Mouse (Mus musculus): Measurements from ENCODE around the gene Sdk1. TPM values are rescaled to one million over a fixed set of nuclear protein-coding genes. Genes with fewer than 3 reads are reported as not detected.

The Sdk1 gene
- polyA plus RNA-seq, 1 experiment from 2014 or later, result 0.80 TPM

GRCm38 (mm10) chr5:141524801-141525715, 283.8 kb downstream of the Sdk1 start:
- 58% methylated on average over 13 of the region's 13 CpGs for WGBS (ENCODE audit: insufficient replicate concordance)
- ATAC-seq, result no peak
- no peak overlapping the region for H3K4me2 ChIP-seq
- no peaks in the 10 kb centered on the region for H3K9me3 ChIP-seq (replicated peaks)
- H3K9ac ChIP-seq, result no peak overlapping the region
- H3K27ac ChIP-seq, result no peak overlapping the region
- H3K4me1 ChIP-seq, result no peaks in the 10 kb centered on the region
- H3K36me3 ChIP-seq, result no peaks in the 10 kb centered on the region
- H3K27me3 ChIP-seq (replicated peaks), result no peaks in the 10 kb centered on the region
- no peak overlapping the region for H3K4me3 ChIP-seq

- Histone ChIP-seq H3K36me3 (no peaks in the 10 kb centered on the region), H3K9ac (no peak overlapping the region), H3K4me1 (no peaks in the 10 kb centered on the region), H3K9me3 (replicated peaks) (no peaks in the 10 kb centered on the region), H3K27me3 (replicated peaks) (no peaks in the 10 kb centered on the region), H3K4me3 (no peak overlapping the region), H3K4me2 (no peak overlapping the region), H3K27ac (no peak overlapping the region)
- ATAC-seq, result no peak
- 45% methylated on average over 5 of the region's 5 CpGs for WGBS (ENCODE audit: insufficient replicate concordance)
These were observed 298.9 kb downstream of the Sdk1 start for GRCm38 (mm10) chr5:141540193-141540592.

- no peak overlapping the region for H3K27ac ChIP-seq
- H3K4me1 ChIP-seq, result no peaks in the 10 kb centered on the region
- WGBS (ENCODE audit: insufficient replicate concordance), result 45% methylated on average over 8 of the region's 8 CpGs
- no peak overlapping the region for H3K9ac ChIP-seq
- H3K36me3 ChIP-seq, result no peaks in the 10 kb centered on the region
- H3K4me2 ChIP-seq, result no peak overlapping the region
- no peaks in the 10 kb centered on the region for H3K27me3 ChIP-seq (replicated peaks)
- no peak for ATAC-seq
- no peaks in the 10 kb centered on the region for H3K9me3 ChIP-seq (replicated peaks)
- no peak overlapping the region for H3K4me3 ChIP-seq
These were observed 301.8 kb downstream of the Sdk1 start for GRCm38 (mm10) chr5:141542890-141543666.

GRCm38 (mm10) chr5:141553444-141553843, 312.2 kb downstream of the Sdk1 start:
- no peaks in the 10 kb centered on the region for H3K4me1 ChIP-seq
- H3K9ac ChIP-seq, result no peak overlapping the region
- H3K27me3 ChIP-seq (replicated peaks), result no peaks in the 10 kb centered on the region
- H3K27ac ChIP-seq, result no peak overlapping the region
- no peak for ATAC-seq
- no peak overlapping the region for H3K4me3 ChIP-seq
- no peak overlapping the region for H3K4me2 ChIP-seq
- no peaks in the 10 kb centered on the region for H3K36me3 ChIP-seq
- WGBS (ENCODE audit: insufficient replicate concordance), result 72% methylated on average over 9 of the region's 9 CpGs
- H3K9me3 ChIP-seq (replicated peaks), result no peaks in the 10 kb centered on the region

GRCm38 (mm10) chr5:141558731-141559130, 317.4 kb downstream of the Sdk1 start:
- H3K36me3 ChIP-seq, result no peaks in the 10 kb centered on the region
- H3K4me1 ChIP-seq, result no peaks in the 10 kb centered on the region
- no peak overlapping the region for H3K9ac ChIP-seq
- no peaks in the 10 kb centered on the region for H3K9me3 ChIP-seq (replicated peaks)
- no peak overlapping the region for H3K27ac ChIP-seq
- H3K4me3 ChIP-seq, result no peak overlapping the region
- no peaks in the 10 kb centered on the region for H3K27me3 ChIP-seq (replicated peaks)
- no peak overlapping the region for H3K4me2 ChIP-seq
- WGBS (ENCODE audit: insufficient replicate concordance), result 79% methylated on average over 4 of the region's 4 CpGs
- ATAC-seq, result no peak

GRCm38 (mm10) chr5:141560325-141560724, 319.0 kb downstream of the Sdk1 start:
- Histone ChIP-seq H3K27me3 (replicated peaks) (no peaks in the 10 kb centered on the region), H3K4me3 (no peak overlapping the region), H3K9me3 (replicated peaks) (0 out of 2 replicates have a peak, but pooled peaks cover 4% of the 10 kb centered on the region), H3K9ac (no peak overlapping the region), H3K4me1 (no peaks in the 10 kb centered on the region), H3K4me2 (no peak overlapping the region), H3K27ac (no peak overlapping the region), H3K36me3 (no peaks in the 10 kb centered on the region)
- WGBS (ENCODE audit: insufficient replicate concordance), result 43% methylated on average over 5 of the region's 5 CpGs
- ATAC-seq, result no peak

- H3K4me1 ChIP-seq, result no peaks in the 10 kb centered on the region
- H3K9me3 ChIP-seq (replicated peaks), result 0 out of 2 replicates have a peak, but pooled peaks cover 4% of the 10 kb centered on the region
- 59% methylated on average over 3 of the region's 3 CpGs for WGBS (ENCODE audit: insufficient replicate concordance)
- ATAC-seq, result no peak
- H3K4me3 ChIP-seq, result no peak overlapping the region
- H3K4me2 ChIP-seq, result no peak overlapping the region
- no peak overlapping the region for H3K27ac ChIP-seq
- no peaks in the 10 kb centered on the region for H3K27me3 ChIP-seq (replicated peaks)
- no peak overlapping the region for H3K9ac ChIP-seq
- no peaks in the 10 kb centered on the region for H3K36me3 ChIP-seq
These were observed 320.8 kb downstream of the Sdk1 start for GRCm38 (mm10) chr5:141561989-141562560.

- no peak overlapping the region for H3K4me2 ChIP-seq
- H3K4me1 ChIP-seq, result no peaks in the 10 kb centered on the region
- 58% methylated on average over 5 of the region's 5 CpGs for WGBS (ENCODE audit: insufficient replicate concordance)
- no peak for ATAC-seq
- H3K27me3 ChIP-seq (replicated peaks), result no peaks in the 10 kb centered on the region
- H3K27ac ChIP-seq, result no peak overlapping the region
- H3K36me3 ChIP-seq, result no peaks in the 10 kb centered on the region
- H3K4me3 ChIP-seq, result no peak overlapping the region
- 0 out of 2 replicates have a peak, but pooled peaks cover 4% of the 10 kb centered on the region for H3K9me3 ChIP-seq (replicated peaks)
- no peak overlapping the region for H3K9ac ChIP-seq
These were observed 322.9 kb downstream of the Sdk1 start for GRCm38 (mm10) chr5:141564197-141564596.

GRCm38 (mm10) chr5:141568106-141568505, 326.8 kb downstream of the Sdk1 start:
- H3K36me3 ChIP-seq, result no peaks in the 10 kb centered on the region
- no peak overlapping the region for H3K9ac ChIP-seq
- no peaks in the 10 kb centered on the region for H3K4me1 ChIP-seq
- 0 out of 2 replicates have a peak, but pooled peaks cover 4% of the 10 kb centered on the region for H3K9me3 ChIP-seq (replicated peaks)
- no peak for ATAC-seq
- WGBS (ENCODE audit: insufficient replicate concordance), result 62% methylated on average over 2 of the region's 2 CpGs
- no peaks in the 10 kb centered on the region for H3K27me3 ChIP-seq (replicated peaks)
- no peak overlapping the region for H3K4me3 ChIP-seq
- H3K27ac ChIP-seq, result no peak overlapping the region
- no peak overlapping the region for H3K4me2 ChIP-seq

GRCm38 (mm10) chr5:141570442-141570841, 329.2 kb downstream of the Sdk1 start:
- no peaks in the 10 kb centered on the region for H3K27me3 ChIP-seq (replicated peaks)
- no peak for ATAC-seq
- no peaks in the 10 kb centered on the region for H3K36me3 ChIP-seq
- no peak overlapping the region for H3K4me3 ChIP-seq
- WGBS (ENCODE audit: insufficient replicate concordance), result 68% methylated on average over 6 of the region's 6 CpGs
- H3K4me2 ChIP-seq, result no peak overlapping the region
- H3K27ac ChIP-seq, result no peak overlapping the region
- no peak overlapping the region for H3K9ac ChIP-seq
- H3K4me1 ChIP-seq, result no peaks in the 10 kb centered on the region
- H3K9me3 ChIP-seq (replicated peaks), result no peaks in the 10 kb centered on the region

GRCm38 (mm10) chr5:141574263-141574662, 333.0 kb downstream of the Sdk1 start:
- Histone ChIP-seq H3K9me3 (replicated peaks) (0 out of 2 replicates have a peak, but pooled peaks cover under 1% of the 10 kb centered on the region), H3K4me1 (no peaks in the 10 kb centered on the region), H3K27me3 (replicated peaks) (no peaks in the 10 kb centered on the region), H3K4me2 (no peak overlapping the region), H3K4me3 (no peak overlapping the region), H3K27ac (no peak overlapping the region), H3K9ac (no peak overlapping the region), H3K36me3 (no peaks in the 10 kb centered on the region)
- no peak for ATAC-seq
- 68% methylated on average over 1 of the region's 1 CpGs for WGBS (ENCODE audit: insufficient replicate concordance)

- H3K4me2 ChIP-seq, result no peak overlapping the region
- H3K4me1 ChIP-seq, result no peaks in the 10 kb centered on the region
- ATAC-seq, result no peak
- no peaks in the 10 kb centered on the region for H3K27me3 ChIP-seq (replicated peaks)
- H3K9ac ChIP-seq, result no peak overlapping the region
- no peaks in the 10 kb centered on the region for H3K36me3 ChIP-seq
- H3K9me3 ChIP-seq (replicated peaks), result peaks cover 9% of the 10 kb centered on the region
- H3K4me3 ChIP-seq, result no peak overlapping the region
- no peak overlapping the region for H3K27ac ChIP-seq
- WGBS (ENCODE audit: insufficient replicate concordance), result 63% methylated on average over 5 of the region's 5 CpGs
These were observed 350.0 kb downstream of the Sdk1 start for GRCm38 (mm10) chr5:141591246-141591645.
